Mouse (Mus musculus) intestine, embryonic 14.5 days (tissue): Measurements from ENCODE around the gene Myo1g. TPM values are rescaled to one million over a fixed set of nuclear protein-coding genes. Genes with fewer than 3 reads are reported as not detected.
"Not testable (repeated sequence)": the region's sequence is repeated elsewhere in the genome, so short reads cannot be mapped to it uniquely, and the experiment has no call there.

Experiments used
- ATAC-seq: fragments of 200-750 bp; cut with Nextera tagmentation; replicated peaks from 2 replicates; pipeline ENCODE4 v1.8.0; 2017; ENCODE audit warnings: low read depth, moderate number of reproducible peaks, moderate TSS enrichment, moderate library complexity; ENCODE audit not compliant: low FRiP score, low TSS enrichment
- DNase-seq: peaks from one replicate; pipeline ENCODE4 v3.0.0-alpha.2; 2018; ENCODE audit warnings: low spot score
- H3K27ac ChIP-seq: fragments of 300-500 bp; sonication (generic); 2 replicates; pipeline ENCODE4 v1.5.1; 2014; ENCODE audit warnings: low read depth, mild to moderate bottlenecking, control low read depth
- H3K27me3 ChIP-seq: fragments of 300-500 bp; sonication (generic); replicated peaks from 2 replicates; pipeline ENCODE4 v1.6.1; 2014; ENCODE audit warnings: low read length, control low read depth; ENCODE audit not compliant: control insufficient read depth, insufficient read depth
- H3K36me3 ChIP-seq: fragments of 300-500 bp; sonication (generic); 2 replicates; pipeline ENCODE4 v1.6.1; 2014; ENCODE audit warnings: low read length, control low read depth; ENCODE audit not compliant: control insufficient read depth, insufficient read depth
- H3K4me1 ChIP-seq: fragments of 300-500 bp; sonication (generic); replicated peaks from 2 replicates; pipeline ENCODE4 v1.6.1; 2014; ENCODE audit warnings: low read length, control low read depth, mixed read lengths; ENCODE audit not compliant: control insufficient read depth, insufficient read depth
- H3K4me2 ChIP-seq: fragments of 300-500 bp; sonication (generic); 2 replicates; pipeline ENCODE4 v1.6.1; 2014; ENCODE audit warnings: low read length
- H3K4me3 ChIP-seq: fragments of 300-500 bp; sonication (generic); 2 replicates; pipeline ENCODE4 v1.5.1; 2014; ENCODE audit warnings: low read depth, low read length, control low read depth, mixed read lengths
- H3K9ac ChIP-seq: fragments of 300-500 bp; sonication (generic); 2 replicates; pipeline ENCODE4 v1.6.1; 2014; ENCODE audit warnings: mild to moderate bottlenecking, low read length
- H3K9me3 ChIP-seq: fragments of 300-500 bp; sonication (generic); 2 replicates; pipeline ENCODE4 v1.6.1; 2016; ENCODE audit warnings: low read length, control low read depth; ENCODE audit not compliant: control insufficient read depth
- WGBS: fragments of 180-500 bp; shearing (Covaris S2); extraction: QIAGEN DNeasy Blood & Tissue Kit; methylation state at CpG from one replicate; pipeline ENCODE4 v1.1.7; 2014; 5-methylcytosine and 5-hydroxymethylcytosine counted together
- polyA plus RNA-seq: library from polyadenylated mRNA; unstranded; fragments of >200 nt; fragmentation: Nextera tagmentation; extraction: Ambion mirVana; gene quantifications from 2 replicates; pipeline ENCODE4 v1.2.1, GENCODE M21; 2014

The Myo1g gene
- polyA plus RNA-seq, 1 experiment from 2014 or later = 1.3 TPM

- Histone ChIP-seq H3K4me2 (peak overlapping the region; percentile 87), H3K4me1 (peaks cover 10% of the 10 kb centered on the region), H3K9me3 (no peaks in the 10 kb centered on the region), H3K9ac (peak overlapping the region; percentile 78), H3K27me3 (no peaks in the 10 kb centered on the region), H3K4me3 (peak overlapping the region; percentile 88), H3K27ac (peak overlapping the region; percentile 97), H3K36me3 (no peaks in the 10 kb centered on the region)
- no peak for DNase-seq
- WGBS = 31% methylated on average over 3 of the region's 3 CpGs
- peak; percentile 22 for ATAC-seq
Observed at GRCm38 (mm10) chr11:6545857-6546192, 25.1 kb upstream of the Myo1g start.

GRCm38 (mm10) chr11:6545186-6545856 is 24.6 kb upstream of the Myo1g start:
- 96% methylated on average over 4 of the region's 4 CpGs for WGBS
- Histone ChIP-seq H3K4me2 (peak overlapping the region; percentile 87), H3K36me3 (no peaks in the 10 kb centered on the region), H3K4me1 (peaks cover 10% of the 10 kb centered on the region), H3K9me3 (no peaks in the 10 kb centered on the region), H3K27ac (peak overlapping the region; percentile 97; the same call in 1 of the 2 replicates), H3K4me3 (no peak overlapping the region), H3K9ac (no peak overlapping the region), H3K27me3 (no peaks in the 10 kb centered on the region)
- no peak for ATAC-seq
- no peak for DNase-seq

GRCm38 (mm10) chr11:6544683-6545082 is 23.9 kb upstream of the Myo1g start:
- H3K9me3 ChIP-seq = no peaks in the 10 kb centered on the region
- no peaks in the 10 kb centered on the region for H3K27me3 ChIP-seq
- H3K27ac ChIP-seq = no peak overlapping the region
- no peak overlapping the region for H3K4me2 ChIP-seq
- no peak for ATAC-seq
- H3K4me1 ChIP-seq = peaks cover 10% of the 10 kb centered on the region
- no peaks in the 10 kb centered on the region for H3K36me3 ChIP-seq
- no peak for DNase-seq
- H3K9ac ChIP-seq = no peak overlapping the region
- WGBS = 90% methylated on average over 3 of the region's 3 CpGs
- H3K4me3 ChIP-seq = no peak overlapping the region

GRCm38 (mm10) chr11:6530746-6531145 is 10.0 kb upstream of the Myo1g start:
- H3K4me1 ChIP-seq = peaks cover 7% of the 10 kb centered on the region; the same call in 1 of the 2 replicates
- ATAC-seq = no peak
- no peak overlapping the region for H3K9ac ChIP-seq
- H3K9me3 ChIP-seq = no peaks in the 10 kb centered on the region
- H3K27me3 ChIP-seq = no peaks in the 10 kb centered on the region
- H3K4me3 ChIP-seq = no peak overlapping the region
- H3K4me2 ChIP-seq = no peak overlapping the region
- 88% methylated on average over 3 of the region's 3 CpGs for WGBS
- H3K36me3 ChIP-seq = peaks cover 10% of the 10 kb centered on the region
- DNase-seq = no peak
- H3K27ac ChIP-seq = no peak overlapping the region

- H3K9ac ChIP-seq = no peak overlapping the region
- no peaks in the 10 kb centered on the region for H3K9me3 ChIP-seq
- peaks cover 7% of the 10 kb centered on the region; the same call in 1 of the 2 replicates for H3K4me1 ChIP-seq
- 88% methylated on average over 8 of the region's 8 CpGs for WGBS
- no peak for DNase-seq
- no peak overlapping the region for H3K4me3 ChIP-seq
- peaks cover 18% of the 10 kb centered on the region for H3K36me3 ChIP-seq
- ATAC-seq = no peak
- no peak overlapping the region for H3K4me2 ChIP-seq
- no peaks in the 10 kb centered on the region for H3K27me3 ChIP-seq
- H3K27ac ChIP-seq = no peak overlapping the region
Observed at GRCm38 (mm10) chr11:6529961-6530360, 9.2 kb upstream of the Myo1g start.

GRCm38 (mm10) chr11:6528186-6529006 is 7.6 kb upstream of the Myo1g start:
- no peaks in the 10 kb centered on the region for H3K9me3 ChIP-seq
- H3K4me3 ChIP-seq = peak overlapping the region; percentile 81
- DNase-seq (peak; percentile 100), ATAC-seq (peak; percentile 93)
- peaks cover 31% of the 10 kb centered on the region for H3K36me3 ChIP-seq
- H3K9ac ChIP-seq = peak overlapping the region; percentile 90
- H3K27me3 ChIP-seq = no peaks in the 10 kb centered on the region
- 2% methylated on average over 51 of the region's 51 CpGs for WGBS
- H3K4me2 ChIP-seq = peak overlapping the region; percentile 55
- H3K4me1 ChIP-seq = peaks cover 7% of the 10 kb centered on the region; the same call in 1 of the 2 replicates
- peak overlapping the region; percentile 83 for H3K27ac ChIP-seq

- no peaks in the 10 kb centered on the region for H3K9me3 ChIP-seq
- no peaks in the 10 kb centered on the region for H3K27me3 ChIP-seq
- DNase-seq = no peak
- WGBS = 15% methylated on average over 10 of the region's 10 CpGs
- peak overlapping the region; percentile 83 for H3K27ac ChIP-seq
- H3K4me1 ChIP-seq = peaks cover 7% of the 10 kb centered on the region; the same call in 1 of the 2 replicates
- peak; percentile 18 for ATAC-seq
- H3K36me3 ChIP-seq = peaks cover 31% of the 10 kb centered on the region
- H3K9ac ChIP-seq = peak overlapping the region; percentile 90
- peak overlapping the region; percentile 81 for H3K4me3 ChIP-seq
- peak overlapping the region; percentile 55 for H3K4me2 ChIP-seq
Observed at GRCm38 (mm10) chr11:6527256-6528185, 6.8 kb upstream of the Myo1g start.

- H3K27ac ChIP-seq, ATAC-seq, H3K4me1 ChIP-seq, DNase-seq, H3K9me3 ChIP-seq, H3K27me3 ChIP-seq: not testable (repeated sequence)
- Histone ChIP-seq H3K9ac (peak overlapping the region; percentile 90), H3K36me3 (peaks cover 31% of the 10 kb centered on the region), H3K4me2 (peak overlapping the region; percentile 55), H3K4me3 (peak overlapping the region; percentile 81)
- 75% methylated on average over 10 of the region's 16 CpGs for WGBS
Observed at GRCm38 (mm10) chr11:6526526-6527255, 5.9 kb upstream of the Myo1g start.
